Mouse (Mus musculus): ENCODE measurements around the gene Zfand2a.

Gene Zfand2a

DNA sequence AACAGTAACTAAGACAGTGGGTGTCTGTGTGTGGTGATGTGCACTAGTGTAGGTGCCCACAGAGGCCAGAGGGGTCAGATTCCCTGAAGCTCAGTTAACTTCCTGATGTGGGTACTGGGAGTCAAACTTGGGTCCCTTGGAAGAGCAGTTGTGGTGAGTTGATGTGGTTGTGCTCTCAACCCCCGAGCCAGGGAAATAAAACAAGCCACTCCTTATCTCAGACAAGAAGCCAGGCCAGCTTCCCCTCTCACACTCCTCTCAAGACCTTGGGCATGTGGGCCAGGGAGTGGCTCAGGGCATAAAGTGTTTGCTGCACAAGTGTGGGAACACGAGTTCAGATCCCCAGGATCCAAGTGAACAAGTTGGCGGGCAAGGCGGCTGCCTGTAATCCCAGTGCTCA is 17.5 kb downstream of the Zfand2a start:
- DNase-seq (ENCODE audit: low read depth, low spot score) = no peak

DNA sequence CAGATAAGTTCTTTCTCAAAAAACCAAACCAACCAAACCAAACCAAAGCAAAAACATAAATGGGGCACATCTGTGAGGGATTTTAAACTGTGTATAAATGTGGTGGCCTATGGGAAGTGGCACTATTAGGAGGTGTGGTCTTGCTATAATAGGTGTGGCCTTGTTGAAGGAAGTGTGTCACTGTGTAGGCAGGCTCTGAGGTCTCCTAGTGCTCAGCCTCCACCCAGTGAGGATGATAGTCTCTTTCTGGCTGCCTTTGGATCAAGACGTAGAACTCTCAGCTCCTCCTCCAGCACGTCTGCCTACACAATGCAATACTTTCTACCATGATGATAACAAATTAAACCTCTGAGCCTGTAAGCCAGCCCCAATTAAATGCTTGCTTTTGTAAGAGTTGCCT is 18.0 kb downstream of the Zfand2a start:
- DNase-seq (ENCODE audit: low read depth, low spot score) = no peak

DNA sequence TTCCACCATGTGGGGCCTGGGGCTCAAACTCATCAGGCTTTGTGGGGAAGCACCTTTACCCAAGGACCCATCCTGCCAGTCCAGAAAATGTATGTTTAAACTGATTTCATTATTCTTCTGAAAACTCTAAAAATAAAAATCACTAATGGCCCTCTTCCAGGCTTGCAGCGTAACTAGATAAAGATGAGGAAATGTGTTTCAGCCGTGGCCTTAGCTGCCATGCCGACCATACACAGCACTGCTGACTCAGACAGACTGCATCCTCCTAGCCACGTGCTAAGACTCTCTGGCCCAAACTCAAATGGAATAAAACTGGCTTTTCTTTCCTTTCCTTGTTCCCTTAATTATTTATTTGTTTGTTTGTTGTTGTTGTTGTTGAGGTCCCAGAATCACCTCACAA is 19.5 kb downstream of the Zfand2a start:
- DNase-seq (ENCODE audit: low read depth, low spot score) = no peak

DNA sequence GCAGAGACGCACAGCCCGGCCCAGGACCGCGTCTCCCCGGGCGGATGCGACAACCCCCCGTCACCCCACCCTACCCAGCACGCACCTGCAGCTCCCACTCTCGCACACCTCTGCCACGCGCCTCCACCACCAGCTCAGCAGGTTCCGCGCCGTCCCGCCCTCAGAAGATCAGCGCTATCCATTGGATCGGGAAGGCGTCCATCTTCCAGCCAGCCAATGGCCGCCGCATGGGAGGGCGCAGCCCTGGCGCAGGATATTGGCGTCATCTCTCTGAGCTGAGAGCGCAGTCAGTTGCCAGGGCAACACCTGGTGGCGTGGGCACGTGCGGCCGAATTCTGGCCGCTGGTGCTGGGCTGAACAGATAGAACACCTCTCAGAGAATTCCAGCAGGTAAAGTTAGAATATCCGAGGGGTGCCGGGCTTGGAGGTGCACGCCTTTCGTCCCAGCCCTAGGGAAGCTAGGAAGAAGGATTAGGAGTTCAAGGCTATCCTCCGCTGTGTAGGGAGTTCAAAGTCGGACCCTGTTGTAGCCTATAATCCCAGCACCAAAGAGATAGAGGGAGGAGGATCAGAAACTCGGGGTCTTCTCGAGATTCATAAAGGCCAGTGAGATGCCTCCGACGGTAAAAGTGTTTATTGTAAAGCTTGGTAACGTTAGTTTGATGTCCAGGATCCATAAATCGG is 23.8 kb downstream of the Zfand2a start, which contains the start of gene 3110082I17Rik:
Gene 3110082I17Rik, minus strand, starts transcription at position 144 of the 684 bp plus-strand sequence.
- peak; percentile 98 for DNase-seq (ENCODE audit: low read depth, low spot score)

DNA sequence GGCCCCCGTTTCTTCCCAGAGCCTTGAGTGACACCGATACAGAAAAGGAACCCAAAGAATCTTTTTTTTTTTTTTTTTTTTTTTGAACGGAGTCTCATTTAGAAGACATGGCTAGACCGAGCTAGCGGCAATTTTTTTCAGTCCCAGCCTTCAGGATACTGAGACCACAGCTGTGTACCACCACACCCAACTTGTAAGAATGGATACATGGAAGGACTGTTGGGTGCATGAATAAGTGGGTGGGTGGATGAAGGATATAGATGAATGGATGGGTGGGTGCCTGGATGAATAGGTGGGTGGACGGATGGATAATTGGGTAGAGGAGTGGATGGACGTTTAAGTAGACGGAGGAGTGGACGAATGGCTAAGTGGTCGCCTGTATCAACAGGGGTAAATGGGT is 24.4 kb downstream of the Zfand2a start:
- no peak for DNase-seq (ENCODE audit: low read depth, low spot score)

DNA sequence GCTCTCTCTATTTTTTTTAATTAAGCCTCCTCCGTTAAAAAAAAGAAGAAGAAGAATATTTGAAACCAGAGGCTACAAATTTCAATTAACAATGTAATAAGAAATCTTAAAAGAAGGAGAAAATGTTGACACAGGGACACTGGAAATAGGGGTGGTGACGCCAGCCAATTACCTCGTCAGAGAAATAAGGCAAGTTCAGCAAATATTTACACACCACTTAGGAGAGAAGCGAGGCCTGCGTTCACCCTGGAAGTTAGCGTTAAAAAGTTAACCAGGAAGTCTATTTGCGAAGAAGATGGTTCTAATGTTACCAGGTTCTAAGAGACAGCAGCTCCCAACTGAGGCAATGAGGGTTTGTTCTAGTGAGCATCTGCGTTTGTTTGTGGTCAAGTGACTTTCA is 27.1 kb downstream of the Zfand2a start:
- DNase-seq (ENCODE audit: low read depth, low spot score) = no peak

DNA sequence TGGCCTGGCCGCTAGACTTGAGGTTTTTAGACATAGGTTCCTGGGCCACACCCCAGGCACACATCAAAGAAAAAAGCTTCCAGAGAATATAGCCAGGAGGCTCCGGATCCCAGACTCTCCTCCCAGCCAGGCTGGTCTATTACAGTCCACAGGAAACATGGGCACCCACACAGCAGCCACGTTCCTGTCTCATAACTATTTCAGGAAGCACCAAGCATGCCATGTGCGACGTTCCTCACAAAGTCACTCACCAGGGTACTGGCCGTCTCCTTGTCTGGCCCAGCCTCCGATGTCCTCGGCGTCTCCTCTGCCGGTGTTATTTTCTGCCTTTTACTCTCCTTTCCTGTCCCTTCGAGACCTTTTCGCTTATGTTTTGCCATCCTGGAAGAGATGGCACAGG is 29.2 kb downstream of the Zfand2a start:
- no peak for DNase-seq (ENCODE audit: low read depth, low spot score)

DNA sequence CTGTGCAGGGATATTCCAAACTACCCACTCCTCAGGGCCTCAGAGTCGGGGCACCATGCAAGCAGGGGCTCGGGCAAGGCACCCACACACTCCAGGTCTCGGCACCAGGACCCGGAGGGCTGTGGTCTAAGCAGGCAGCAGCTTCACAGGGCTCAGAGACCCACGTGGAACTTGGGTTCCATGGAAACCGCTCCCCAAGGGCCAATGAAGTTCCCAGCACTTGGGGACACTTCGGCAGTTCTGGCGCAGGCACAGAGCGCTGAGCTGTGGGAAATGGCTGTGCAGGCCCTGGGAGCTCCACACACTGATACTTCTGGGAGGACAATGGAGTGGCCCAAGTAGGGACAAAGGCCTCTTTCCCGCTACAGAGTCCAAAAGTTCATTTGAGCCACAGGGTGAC is 31.3 kb downstream of the Zfand2a start:
- DNase-seq (ENCODE audit: low read depth, low spot score) = no peak

DNA sequence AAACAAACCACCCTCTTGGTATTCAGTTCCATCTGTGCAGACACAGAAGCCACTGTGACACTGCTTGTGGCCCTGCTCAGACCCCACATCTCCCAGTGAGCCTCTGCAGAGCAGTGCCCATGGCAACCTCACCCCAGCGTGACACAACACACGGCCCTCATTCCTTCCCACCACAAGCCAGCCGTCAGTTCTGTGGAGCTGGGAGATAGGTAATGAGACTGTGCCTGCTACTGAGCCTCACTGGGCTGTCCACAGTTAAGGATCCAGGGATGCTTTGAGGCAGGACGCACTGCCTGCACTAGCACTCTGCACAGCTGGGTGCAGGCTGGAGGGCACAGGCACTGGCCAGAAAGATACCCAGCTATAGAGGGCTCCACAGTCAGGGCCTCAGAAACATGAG is 34.4 kb downstream of the Zfand2a start:
- no peak for DNase-seq (ENCODE audit: low read depth, low spot score)

DNA sequence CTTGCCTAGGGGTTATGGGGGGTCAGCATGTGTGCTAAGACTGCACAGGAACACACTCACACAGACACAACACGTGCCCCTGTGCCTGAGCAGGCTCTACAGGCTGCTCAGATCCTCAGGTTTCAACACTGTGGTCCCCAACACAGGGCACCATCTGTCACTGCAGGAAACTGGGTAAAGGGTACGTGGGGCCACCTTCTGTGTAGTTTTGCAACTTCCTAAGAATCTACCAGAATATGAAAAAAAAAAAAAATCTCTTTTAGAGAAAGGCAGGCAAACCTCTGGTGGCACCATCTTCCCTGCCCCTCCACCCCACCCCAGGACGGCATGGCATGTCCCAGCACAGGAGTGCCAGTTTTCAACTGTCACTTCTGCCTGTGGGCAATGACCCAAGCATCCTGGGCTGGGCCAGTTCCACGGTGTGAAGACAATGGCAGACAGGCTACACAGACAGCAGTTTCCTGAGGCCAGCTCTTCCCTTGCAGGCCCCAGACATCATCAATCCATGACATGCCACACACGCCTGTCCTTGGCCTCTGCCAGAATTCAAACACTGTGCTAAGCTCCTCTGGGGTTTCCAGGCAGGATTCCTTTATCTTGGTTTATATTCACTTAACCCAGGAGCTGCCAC is 35.1 kb downstream of the Zfand2a start:
- DNase-seq (ENCODE audit: low read depth, low spot score) = no peak

DNA sequence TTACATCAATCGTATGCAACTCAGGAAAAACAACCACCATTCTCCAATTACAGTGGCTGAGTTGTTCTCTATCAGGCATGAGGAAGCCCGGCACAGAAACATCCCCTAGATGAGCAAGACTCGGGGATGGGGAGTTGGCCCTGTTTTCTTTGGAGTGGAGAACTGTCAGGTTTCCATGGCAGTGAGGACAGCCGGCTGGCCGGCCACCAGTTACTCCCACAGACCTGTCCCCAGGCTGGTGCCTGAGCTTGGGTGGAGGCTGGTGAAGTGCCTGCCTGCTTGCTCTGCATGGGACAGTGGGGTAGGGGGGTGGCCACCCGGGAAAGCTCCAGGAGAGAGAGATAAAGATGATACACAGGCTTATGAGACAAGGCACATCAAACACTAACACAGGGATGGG is 36.3 kb downstream of the Zfand2a start:
- DNase-seq (ENCODE audit: low read depth, low spot score) = no peak

DNA sequence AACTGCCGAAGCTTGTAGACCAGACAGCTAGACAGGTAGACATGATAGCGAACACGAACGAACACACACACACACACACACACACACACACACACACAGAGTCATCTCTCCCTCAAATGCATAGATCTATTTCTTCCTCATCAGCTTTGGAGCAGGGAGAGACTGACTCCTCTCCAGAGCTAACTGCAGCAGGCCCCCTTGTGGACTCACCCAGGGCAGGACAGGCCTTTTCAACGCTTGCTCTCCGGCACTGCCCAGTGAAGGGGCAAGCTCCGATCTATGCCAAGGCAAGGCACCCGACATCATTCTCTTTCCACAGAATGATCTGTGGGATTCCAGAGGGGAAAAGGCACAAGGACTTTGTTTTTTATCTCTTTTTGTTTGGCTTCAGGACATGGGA is 39.1 kb downstream of the Zfand2a start:
- no peak for DNase-seq (ENCODE audit: low read depth, low spot score)

DNA sequence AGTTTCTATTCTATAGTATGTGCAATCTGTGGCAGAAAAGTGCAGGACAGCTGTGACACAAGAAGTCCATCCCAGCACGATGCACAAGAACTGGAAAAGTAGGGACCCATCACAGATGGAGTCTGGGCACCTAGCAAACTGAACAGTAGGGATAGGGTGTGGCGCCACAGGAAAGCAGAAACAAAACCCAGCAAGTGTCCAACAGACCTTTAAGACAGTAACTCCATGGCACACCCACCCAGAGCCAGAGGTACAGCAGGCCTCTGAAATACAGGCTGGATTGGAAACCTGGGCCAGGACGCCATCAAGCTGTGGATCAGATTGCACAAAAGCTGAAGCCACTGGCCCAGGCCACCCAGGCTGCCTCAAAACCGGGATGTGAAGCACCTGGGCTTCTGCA is 41.4 kb downstream of the Zfand2a start:
- no peak for DNase-seq (ENCODE audit: low read depth, low spot score)

DNA sequence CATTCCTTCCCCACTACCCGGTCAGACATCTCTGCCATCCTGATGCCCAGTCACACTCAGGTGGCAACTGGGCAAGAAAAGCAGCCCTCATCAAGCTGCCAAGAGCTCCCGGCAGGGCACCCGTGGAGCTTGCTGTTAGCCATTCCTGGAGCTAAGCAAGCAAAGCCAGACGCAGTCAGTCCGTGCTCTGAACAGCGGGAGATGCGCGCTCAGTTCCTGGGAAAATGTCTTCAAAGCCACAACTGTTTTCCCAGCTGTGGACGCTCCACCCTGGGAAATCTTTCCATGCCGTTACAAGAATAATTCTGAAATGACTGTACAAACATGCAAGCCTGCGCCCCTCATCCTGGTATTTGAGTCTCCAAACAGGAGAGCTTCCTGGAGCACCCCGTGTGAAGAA is 41.9 kb downstream of the Zfand2a start:
- no peak for DNase-seq (ENCODE audit: low read depth, low spot score)

DNA sequence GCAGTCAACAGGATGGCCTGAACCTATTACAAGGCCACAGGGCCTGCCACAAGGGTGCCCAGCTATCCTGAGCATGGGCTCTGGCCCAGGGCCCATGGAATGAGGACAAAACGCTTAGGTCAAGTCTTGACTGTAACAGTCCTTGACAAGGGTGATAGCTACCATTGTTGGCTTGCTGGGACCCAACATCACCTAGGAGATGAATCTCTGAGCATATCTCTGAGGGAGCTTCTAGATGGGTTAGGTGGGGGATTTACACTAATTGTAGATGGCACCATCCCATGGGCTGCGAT is 42.7 kb downstream of the Zfand2a start:
- no peak for DNase-seq (ENCODE audit: low read depth, low spot score)

DNA sequence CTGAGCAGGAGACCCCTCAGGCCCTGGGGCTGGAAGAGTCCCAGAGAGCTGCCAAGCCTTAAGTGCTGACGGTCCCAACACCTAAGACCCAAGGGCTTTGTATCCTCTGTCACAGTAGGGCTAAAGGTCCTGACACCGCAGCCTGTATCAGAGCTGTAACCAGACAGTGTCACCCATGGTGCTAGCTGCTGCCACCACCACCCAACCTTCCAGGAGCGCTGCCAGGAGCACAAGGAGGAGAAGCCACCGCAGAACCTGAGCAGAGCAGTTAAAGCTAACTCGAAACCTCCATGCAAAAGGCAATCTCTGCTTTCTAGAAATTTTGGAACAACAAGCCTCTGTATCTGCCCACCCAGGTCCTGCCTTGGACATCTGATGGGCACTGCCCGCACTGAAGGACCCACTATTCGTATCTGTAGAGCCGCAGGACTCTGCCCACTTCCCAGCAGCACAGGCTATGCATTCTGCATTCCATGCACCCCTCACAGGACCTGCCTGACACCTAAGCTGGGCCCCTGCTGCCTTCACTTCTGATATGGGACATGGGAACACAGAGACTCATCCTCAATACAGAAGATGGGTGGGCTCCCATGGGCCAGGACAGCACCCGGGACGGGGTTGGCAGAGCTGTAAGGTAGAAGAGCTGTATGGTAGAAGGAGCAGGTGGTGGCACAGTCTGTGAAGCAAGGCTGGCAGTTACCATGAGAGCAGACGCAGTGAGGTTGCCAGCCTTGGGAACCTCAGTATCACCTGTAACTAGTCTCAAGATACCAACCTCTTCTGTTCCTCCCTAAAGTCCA is 43.2 kb downstream of the Zfand2a start:
- no peak for DNase-seq (ENCODE audit: low read depth, low spot score)

DNA sequence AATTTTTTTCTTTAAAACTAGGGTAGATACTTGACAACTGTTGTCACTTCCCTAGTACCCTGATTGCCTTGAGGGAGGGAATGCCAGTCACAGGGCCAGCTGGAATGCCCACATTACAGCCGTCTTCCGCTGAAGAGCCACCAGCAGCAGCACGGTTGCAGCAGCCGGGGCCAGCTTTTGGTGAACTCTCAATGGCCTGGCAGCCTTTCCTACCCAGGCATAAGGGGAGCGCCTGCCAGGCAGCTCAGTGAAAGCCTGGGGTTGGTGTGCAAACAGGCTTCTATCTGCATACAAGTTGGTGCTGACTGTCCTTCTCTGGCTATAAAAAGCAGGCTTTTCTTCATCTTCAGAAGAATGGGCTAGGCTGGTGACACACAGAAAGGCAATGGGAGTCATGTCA is 43.9 kb downstream of the Zfand2a start:
- DNase-seq (ENCODE audit: low read depth, low spot score) = no peak

DNA sequence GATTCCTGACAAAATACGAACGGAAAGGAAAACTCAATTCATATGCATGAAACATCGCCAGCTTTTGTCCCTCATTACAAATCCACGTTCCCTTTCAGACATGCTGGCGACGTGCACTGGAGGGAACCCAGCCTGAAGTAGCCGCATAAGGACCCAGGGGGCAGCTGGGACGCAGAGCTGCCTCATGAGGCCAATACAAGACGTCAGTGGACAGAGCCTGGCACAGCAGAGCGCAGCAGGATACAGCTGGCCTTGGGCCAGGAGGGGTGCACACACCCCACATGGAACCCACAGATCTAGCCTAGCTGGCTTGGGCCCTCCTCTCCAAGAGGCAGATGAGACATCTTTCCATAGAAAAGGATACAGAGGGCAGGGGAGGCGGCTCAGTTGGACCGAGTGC is 45.9 kb downstream of the Zfand2a start:
- DNase-seq (ENCODE audit: low read depth, low spot score) = no peak

DNA sequence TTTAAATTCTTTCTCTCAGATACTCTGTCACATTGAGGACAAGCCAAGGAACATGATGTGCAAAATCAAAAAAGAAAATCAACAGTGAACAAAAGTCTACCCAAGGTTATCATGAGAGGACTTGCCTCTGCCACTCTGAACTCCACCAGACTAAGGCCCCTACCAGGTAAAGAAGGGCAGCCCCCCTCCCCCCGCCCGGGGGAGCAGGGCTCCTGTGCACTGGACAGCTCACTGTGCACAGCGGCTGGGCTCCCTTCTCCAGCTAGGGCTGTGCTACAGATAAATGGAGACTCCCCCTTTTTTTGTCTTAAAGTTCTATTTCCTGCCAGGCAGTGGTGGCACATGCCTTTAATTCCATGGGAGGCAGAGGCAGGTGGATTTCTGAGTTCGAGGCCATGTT is 46.6 kb downstream of the Zfand2a start:
- no peak for DNase-seq (ENCODE audit: low read depth, low spot score)

DNA sequence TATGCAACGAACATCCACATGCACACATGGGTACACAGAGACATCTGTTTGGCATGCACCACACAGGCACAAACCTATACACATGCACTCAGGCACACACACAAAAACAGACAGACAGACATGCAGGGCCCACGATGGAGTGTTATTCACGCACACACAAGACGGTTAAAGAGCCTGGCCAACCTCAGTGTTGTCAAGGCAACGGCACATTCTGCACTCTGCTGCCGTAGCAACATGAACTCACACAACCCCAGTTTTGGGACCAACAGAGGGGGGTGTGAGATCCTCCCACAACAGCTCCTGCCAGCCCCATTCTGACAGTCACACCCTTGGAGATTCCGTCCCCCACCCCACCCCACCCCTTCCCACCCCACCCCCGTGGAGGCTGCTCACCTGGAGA is 49.4 kb downstream of the Zfand2a start:
- DNase-seq (ENCODE audit: low read depth, low spot score) = peak; percentile 60

DNA sequence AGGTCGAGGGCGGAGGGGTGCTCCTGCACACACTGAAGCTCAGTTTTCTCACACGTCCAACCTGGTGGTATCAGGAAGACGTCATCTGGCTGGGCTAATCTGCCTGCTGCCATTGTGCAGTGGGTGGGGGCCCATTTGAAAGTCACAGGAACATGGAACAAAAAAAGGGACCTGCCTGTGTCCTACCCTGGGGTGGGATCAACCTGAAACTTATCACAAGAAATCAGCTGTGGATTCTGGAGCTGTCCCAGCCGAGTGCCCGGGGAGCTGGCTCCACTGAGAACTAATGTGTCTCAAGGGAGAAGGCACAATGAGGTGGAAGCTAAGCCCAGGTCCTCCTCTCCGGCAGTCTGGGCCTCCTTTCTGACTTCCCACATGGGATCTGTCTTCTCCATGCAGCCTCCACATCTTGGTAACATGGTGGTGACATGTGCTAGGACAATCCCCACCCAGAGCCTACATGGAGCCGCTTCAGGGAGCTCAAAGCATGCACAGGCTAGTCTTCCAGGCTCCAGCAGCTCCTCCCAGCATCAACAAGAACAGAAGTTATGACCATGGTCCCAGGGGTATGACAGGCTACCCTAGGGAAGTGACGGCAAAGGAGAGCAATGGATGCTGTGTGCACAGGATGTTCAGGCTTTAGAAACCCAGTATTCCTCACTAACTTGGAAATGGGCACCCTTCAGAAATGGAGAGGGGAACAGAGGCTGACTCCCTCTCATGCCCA is 50.3 kb downstream of the Zfand2a start:
- DNase-seq (ENCODE audit: low read depth, low spot score) = no peak

DNA sequence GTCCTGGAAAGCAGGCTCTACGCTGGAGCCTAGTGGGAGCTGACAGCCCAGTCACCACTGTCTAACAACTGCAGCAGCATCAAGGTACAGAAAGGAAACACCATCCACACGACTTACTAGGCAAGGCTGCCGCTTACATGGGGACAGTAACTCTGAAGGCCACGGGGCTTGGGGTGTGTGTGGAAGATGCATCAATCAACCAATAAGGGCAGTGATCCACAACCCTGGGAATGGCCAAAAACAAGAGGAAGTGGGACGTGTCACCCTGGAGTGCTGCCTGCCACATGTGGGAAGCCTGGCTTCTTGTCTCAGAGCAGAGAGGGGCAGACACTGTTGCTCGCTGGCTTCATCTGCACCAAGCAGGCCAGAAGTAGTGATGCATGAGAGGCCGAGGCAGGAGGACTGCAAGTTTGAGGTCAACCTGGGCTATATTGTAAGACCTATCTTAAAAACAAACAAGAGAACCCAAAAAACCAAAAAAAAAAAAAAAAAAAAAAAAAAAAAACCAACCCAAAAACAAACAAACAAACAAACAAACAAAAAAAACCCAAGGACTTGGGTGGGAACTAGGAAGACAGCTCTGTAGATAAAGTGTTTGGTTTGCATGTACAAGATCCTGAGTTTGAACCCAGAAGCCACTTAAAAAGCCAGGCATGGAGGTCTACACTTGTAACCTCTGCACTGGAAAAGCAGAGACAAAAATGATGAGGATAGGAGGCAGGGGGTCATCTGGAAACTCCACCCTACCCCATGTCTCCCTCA is 51.4 kb downstream of the Zfand2a start:
- DNase-seq (ENCODE audit: low read depth, low spot score) = no peak

Measured in R1 (cell line).